Mouse (Mus musculus) brain, adult 2 months (tissue): ENCODE data around the gene Dpm1.

Experiments used
- DNase-seq: peaks from one replicate; pipeline ENCODE4 v3.0.0; 2011; ENCODE audit warnings: low read depth, low spot score

The Dpm1 gene

DNA sequence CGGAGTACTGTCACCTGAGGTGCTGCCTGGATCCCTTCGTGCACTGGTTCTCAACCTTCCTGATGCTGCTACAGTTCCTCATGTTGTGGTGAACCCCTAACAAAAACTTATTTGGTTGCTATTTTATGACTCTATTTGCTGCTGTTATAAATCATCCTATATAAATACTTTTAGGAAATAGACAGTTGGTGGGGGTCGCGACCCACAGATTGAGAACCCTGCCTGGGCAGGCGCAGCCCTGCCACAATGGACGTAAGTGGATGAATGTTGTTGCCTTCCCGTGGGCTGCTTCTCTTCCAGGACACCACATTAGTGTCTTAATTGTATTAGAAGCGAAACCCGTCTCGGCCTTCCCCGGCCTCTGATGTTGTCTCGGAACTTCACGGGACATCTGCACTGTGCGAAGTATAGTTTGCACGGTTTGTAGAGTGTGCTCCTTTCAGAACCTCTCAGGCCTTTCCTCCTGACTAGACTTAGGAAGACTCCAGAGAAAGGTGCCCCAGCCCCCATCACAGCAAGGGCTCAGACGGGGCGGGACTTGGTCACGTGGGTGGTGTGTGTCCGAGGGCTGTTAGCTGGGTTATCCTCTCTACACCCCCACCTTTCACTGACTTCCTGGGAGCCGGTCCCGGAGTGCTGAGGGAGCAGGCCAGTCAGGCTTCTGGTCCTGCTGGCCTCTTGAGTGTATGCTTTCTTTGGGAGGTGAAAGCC, 63.5 kb downstream of the Dpm1 start:
- no peak for DNase-seq

DNA sequence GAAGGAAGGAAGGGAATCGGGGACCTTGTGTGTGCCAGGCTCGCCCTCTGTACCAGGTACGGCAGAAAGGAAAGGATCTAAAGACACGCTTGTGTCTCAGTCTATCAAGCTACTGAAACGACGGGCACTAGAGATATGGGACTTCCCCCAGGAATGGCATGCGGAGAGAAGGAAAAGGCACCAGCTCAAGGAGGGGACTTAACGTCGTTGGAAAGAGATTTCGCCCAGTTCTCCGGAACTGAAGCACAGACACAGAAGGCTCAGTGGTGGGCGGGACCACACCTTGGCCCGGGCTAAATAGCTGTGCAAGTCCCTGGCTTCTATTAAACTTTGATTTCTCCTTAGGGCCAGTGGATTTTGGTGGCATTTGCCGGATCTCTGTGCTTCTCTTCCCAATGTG, 68.4 kb downstream of the Dpm1 start:
- DNase-seq: no peak

DNA sequence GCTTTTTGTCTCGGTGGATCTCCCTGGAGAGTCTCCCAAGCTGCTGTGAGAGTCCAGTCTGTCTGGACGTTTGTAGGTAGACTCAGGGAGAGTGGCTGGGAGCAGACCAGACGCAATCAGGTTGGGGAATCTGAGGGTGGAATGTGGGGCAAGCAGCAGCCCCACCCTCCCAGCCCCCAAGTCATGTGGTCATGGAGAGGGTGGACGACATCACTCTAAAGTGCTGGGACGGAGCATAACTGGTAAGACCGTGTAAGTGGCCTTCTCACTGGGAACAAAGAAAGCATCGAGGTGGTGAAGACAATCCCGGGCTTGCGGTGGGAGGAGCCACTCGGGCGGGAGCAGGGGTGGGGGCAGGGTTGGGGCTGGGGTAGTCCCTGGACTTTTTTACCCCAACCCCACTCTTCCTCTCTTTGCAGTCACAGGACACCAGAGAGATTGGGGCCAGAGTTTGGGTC, 68.8 kb downstream of the Dpm1 start:
- DNase-seq: no peak

DNA sequence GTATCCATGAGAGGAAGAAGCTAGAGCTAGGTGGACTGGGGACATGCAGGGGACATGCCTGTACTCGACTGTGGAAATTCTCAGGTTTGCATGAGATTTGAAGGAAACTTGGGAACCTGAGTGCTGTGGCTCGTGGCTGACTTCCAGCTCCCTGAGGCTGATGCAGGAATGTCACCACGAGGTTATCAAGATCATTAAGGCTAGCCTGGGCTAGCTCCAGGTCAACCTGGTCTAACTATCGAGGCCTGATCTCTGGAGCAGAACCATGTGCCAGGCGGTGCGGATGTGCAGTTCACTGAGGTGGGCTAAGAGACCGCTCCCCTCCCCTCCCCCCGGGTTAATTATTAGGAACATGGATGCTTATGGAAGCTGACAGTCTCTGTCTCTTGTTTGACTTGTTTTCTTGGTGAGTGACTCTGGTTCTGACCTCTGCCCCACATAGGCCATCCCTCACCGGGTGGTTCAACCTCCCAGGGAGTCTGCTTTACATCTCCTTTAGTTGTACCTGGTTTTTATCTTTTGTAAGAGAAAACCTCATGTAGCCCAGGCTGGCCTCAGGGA, 69.9 kb downstream of the Dpm1 start:
- no peak for DNase-seq
